Mouse (Mus musculus) Patski (cell line): ENCODE measurements around the gene Cp. TPM values are rescaled to one million over a fixed set of nuclear protein-coding genes. Genes with fewer than 3 reads are reported as not detected.

ENCODE experiments used
- ATAC-seq: fragments of 100-300 bp; one replicate; pipeline ENCODE4 v1.8.0; 2021
- CTCF ChIA-PET: fragments of 350-600 bp; sonication (Branson Sonifier 250); formaldehyde crosslinking; loops from one replicate; lab custom pipeline; 2022; ENCODE audit warnings: inconsistent platforms; lab: Charles Lee
- POLR2A ChIA-PET: fragments of 350-600 bp; sonication (Branson Sonifier 250); formaldehyde crosslinking; loops from one replicate; lab custom pipeline; 2022; ENCODE audit warnings: antibody characterized with exemption, inconsistent platforms; lab: Charles Lee
- DNase-seq: peaks from one replicate; pipeline ENCODE4 v3.0.0-alpha.2; 2011; ENCODE audit warnings: low read depth, low spot score
- H3K27me3 ChIP-seq: fragments of 371-371 bp; one replicate; pipeline ENCODE4 v1.5.1; 2021
- CTCF ChIP-seq: fragments of 100-300 bp; IDR thresholded peaks from one replicate; pipeline ENCODE4 v1.5.1; 2021
- in situ Hi-C: fragments of 300-500 bp; cut with MboI; formaldehyde crosslinking; loops from 3 replicates; pipeline ENCODE4 v1.11.1; 2018; ENCODE audit warnings: low pct_unique_long_range_greater_than_20kb, mixed read lengths
- polyA plus RNA-seq: library from polyadenylated mRNA; unstranded; gene quantifications from one replicate; pipeline ENCODE4 v1.2.3, GENCODE M21; 2021

Gene Cp
- polyA plus RNA-seq, 1 experiment from 2014 or later = 902 TPM

DNA sequence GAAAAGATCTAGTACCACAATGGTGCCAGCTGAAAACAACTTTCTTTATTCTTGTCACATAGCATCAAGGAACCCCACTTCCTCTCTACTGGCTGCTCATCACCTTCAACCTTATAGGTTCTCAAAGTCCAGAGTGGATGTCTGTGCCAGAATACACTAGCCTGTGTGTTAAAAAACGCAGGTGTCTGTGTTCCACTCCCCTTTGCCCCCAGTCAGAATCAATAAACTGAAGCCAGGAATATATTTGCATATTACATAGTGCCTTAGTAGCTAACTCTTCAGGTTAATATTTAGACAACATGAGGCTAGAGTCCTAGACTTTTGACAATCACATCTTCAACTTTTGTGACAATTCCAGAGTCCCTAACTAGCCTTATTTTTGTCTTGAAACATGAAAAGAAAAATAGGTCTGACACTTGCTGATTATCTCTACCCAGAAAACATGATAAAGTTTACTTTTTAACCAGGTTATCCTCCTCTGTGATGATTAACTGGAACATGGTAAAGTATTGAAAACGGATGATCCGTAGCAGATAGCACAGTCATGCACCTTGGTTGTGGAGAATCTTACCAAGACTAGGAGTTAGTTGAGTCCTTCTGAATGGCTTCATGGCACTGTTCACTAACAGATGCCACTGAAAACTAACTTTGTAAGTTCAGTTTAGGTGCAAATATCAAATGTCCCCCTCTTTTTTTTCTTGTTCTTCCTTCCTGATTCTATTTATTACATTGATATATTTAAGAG is 6.1 kb downstream of the Cp start:
- ChIA-PET POLR2A (interaction anchor here (0.5 to 0.9 kb wide), 2 partner anchors 9 to 53 kb away, joined by 3 read pairs; no protein-coding TSS in a partner anchor), CTCF (interaction anchor here (0.7 to 2.1 kb wide), 5 partner anchors 8 to 25 kb away, joined by 3 to 9 read pairs (median 3); no protein-coding TSS in a partner anchor)
- ATAC-seq (no peak), DNase-seq (no peak)
- TF ChIP-seq CTCF = no peak
- in situ Hi-C loops = loop anchor here (10.0 kb wide), 1 partner anchor 58 kb away; no protein-coding TSS in a partner anchor
- H3K27me3 ChIP-seq = no peaks in the 10 kb centered on the region

DNA sequence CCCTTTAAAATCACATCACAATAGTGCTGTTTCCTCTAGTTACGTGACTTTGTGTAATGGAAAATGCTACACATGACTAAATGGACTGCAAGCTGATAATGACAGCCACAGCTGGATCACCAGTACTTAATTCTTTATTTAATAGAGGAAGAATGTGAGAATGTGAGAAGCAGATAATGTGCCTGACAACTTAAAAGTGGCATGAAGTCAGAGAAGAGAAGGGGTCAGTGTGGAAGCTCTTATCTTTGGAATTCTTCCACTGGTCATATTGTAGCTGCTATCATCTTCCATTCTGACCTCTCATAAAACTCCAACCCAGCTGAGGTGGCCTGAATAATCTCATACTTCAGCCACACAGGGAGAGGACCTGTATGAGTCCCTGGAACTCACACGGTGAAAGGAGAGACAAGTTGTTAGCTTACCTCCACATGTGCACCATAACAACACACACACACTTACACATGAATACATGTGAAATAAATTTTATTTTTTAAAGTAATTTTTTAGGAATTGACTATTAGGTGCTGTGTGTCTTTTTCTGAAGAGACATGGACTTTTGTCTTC is 7.9 kb downstream of the Cp start:
- POLR2A ChIA-PET = interaction anchor here (1.1 kb wide), 1 partner anchor 11 kb away, joined by 6 read pairs; no protein-coding TSS in a partner anchor
- in situ Hi-C loops = loop anchor here (10.0 kb wide), 1 partner anchor 60 kb away; no protein-coding TSS in a partner anchor

GRCm38 (mm10) chr3:19965239-19965638 is 8.4 kb downstream of the Cp start:
- POLR2A ChIA-PET = no interaction called here
- in situ Hi-C loops = loop anchor here (10.0 kb wide), 1 partner anchor 60 kb away; no protein-coding TSS in a partner anchor
- no peak for ATAC-seq
- H3K27me3 ChIP-seq = no peaks in the 10 kb centered on the region
- CTCF ChIA-PET = interaction anchor here (1.6 kb wide), 2 partner anchors 11 to 15 kb away, joined by 3 read pairs; no protein-coding TSS in a partner anchor
- no peak for DNase-seq
- no peak for TF ChIP-seq CTCF

More for the DNA sequence above, 7.9 kb downstream of the Cp start:
- ATAC-seq (no peak), DNase-seq (no peak)
- no peaks in the 10 kb centered on the region for H3K27me3 ChIP-seq
- CTCF ChIA-PET = interaction anchor here (1.6 kb wide), 2 partner anchors 11 to 15 kb away, joined by 3 read pairs; no protein-coding TSS in a partner anchor
- no peak for TF ChIP-seq CTCF

DNA sequence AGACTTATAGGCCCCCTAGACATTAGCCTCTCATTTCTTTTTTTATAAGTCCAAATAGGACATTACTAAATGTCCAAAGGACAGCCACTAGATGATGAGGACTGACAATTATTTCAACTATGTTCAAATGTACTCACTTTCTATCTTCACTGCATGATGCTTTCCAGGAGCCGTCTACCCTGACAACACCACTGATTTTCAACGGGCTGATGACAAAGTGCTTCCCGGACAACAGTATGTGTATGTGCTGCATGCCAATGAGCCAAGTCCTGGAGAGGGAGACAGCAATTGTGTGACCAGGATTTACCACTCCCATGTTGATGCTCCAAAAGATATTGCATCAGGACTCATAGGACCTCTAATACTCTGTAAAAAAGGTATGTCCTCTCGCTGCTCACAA is 9.2 kb downstream of the Cp start:
- ATAC-seq (no peak), DNase-seq (no peak)
- in situ Hi-C loops = loop anchor here (10.0 kb wide), 1 partner anchor 61 kb away; no protein-coding TSS in a partner anchor
- ChIA-PET CTCF (interaction anchor here (1.6 kb wide), 1 partner anchor 10 kb away, joined by 3 read pairs; no protein-coding TSS in a partner anchor), POLR2A (no interaction called here)
- H3K27me3 ChIP-seq = no peaks in the 10 kb centered on the region
- no peak for TF ChIP-seq CTCF

GRCm38 (mm10) chr3:19978474-19978873 is 21.6 kb downstream of the Cp start:
- POLR2A ChIA-PET = no interaction called here
- CTCF ChIA-PET = interaction anchor here (1.3 kb wide), 1 partner anchor 21 kb away, joined by 3 read pairs; no protein-coding TSS in a partner anchor
- H3K27me3 ChIP-seq = no peaks in the 10 kb centered on the region
- in situ Hi-C loops = no loop called here
- no peak for TF ChIP-seq CTCF
- DNase-seq = no peak
- ATAC-seq = no peak

- DNase-seq (no peak), ATAC-seq (no peak)
- no peaks in the 10 kb centered on the region for H3K27me3 ChIP-seq
- in situ Hi-C loops = no loop called here
- no peak for TF ChIP-seq CTCF
- POLR2A ChIA-PET = interaction anchor here (0.6 kb wide), 1 partner anchor 17 kb away, joined by 11 read pairs; no protein-coding TSS in a partner anchor
- CTCF ChIA-PET = interaction anchor here (0.9 to 1.8 kb wide), 3 partner anchors 10 to 76 kb away, joined by 3 to 6 read pairs (median 5); no protein-coding TSS in a partner anchor
These were observed 24.3 kb downstream of the Cp start for GRCm38 (mm10) chr3:19981156-19981555.

DNA sequence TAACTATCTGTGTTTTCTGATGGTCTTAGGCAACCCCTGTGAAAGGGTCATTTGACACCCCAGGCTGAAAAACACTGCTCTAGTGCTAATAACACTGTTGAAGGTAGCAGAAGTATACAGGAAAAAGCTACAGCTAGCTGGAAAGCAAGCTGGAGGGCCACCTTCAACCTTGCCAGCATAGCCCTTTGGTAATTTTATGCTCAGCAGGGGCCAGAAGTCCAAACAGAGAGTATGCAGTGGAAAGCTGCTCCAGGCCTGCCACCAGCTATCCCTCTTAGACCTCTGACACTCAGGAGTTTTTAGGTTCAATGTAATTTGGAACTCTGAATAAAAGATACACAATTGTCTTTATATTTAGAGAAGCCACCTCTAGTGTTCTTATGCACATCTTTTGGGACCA is 26.0 kb downstream of the Cp start:
- no peak for TF ChIP-seq CTCF
- ATAC-seq (no peak), DNase-seq (no peak)
- H3K27me3 ChIP-seq = no peaks in the 10 kb centered on the region
- in situ Hi-C loops = no loop called here
- ChIA-PET CTCF (interaction anchor here (0.6 to 3.2 kb wide), 5 partner anchors 9 to 19 kb away, joined by 3 to 9 read pairs (median 4); no protein-coding TSS in a partner anchor), POLR2A (interaction anchor here (0.7 to 1.7 kb wide), 3 partner anchors 9 to 15 kb away, joined by 3 to 8 read pairs (median 5); no protein-coding TSS in a partner anchor)

DNA sequence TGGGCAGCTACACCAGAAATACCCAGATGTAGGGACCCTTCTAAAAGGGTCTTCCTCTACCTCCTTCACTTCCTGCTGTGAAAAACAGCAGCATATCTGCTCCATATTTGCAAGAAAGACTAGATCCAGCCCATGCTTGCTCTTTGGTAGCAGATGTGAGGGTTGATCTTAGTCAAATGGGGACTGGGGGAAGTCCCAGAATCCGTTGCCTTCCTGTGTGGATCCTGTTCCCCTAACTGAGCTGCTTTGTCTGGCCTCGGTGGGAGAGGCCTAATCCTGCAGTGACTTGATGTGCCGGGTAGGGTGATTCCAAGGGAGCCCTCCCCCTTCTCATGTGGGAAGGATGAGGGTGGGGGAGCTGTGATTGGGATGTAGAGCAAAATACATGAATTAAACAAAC is 29.3 kb downstream of the Cp start:
- POLR2A ChIA-PET = interaction anchor here (0.8 to 1.2 kb wide), 3 partner anchors 8 to 91 kb away, joined by 3 to 4 read pairs (median 3); no protein-coding TSS in a partner anchor
- no peaks in the 10 kb centered on the region for H3K27me3 ChIP-seq
- ATAC-seq (no peak), DNase-seq (no peak)
- CTCF ChIA-PET = interaction anchor here (1.7 to 2.0 kb wide), 2 partner anchors 9 to 10 kb away, joined by 6 to 8 read pairs; no protein-coding TSS in a partner anchor
- no peak for TF ChIP-seq CTCF
- in situ Hi-C loops = no loop called here

DNA sequence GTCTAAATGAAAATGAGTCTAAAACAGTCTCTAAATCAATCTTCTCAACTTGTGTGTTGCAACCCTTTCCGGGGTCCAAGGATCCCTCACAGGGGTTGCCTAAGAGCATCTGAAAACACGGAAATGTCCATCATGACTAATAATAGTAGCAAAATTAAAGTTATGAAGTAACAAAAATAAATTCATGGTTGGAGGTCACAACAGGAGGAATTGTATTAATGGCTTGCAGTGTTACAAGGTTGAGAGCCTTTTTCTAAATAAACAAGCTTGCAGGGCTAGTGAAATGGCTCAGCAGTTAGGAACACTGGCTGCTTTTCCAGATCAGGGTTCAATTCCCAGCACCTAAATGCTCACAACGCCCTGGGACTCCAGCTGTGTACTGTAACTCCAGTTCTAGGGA is 33.2 kb downstream of the Cp start:
- no peak for DNase-seq
- CTCF ChIA-PET = interaction anchor here (0.7 kb wide), 1 partner anchor 18 kb away, joined by 3 read pairs; no protein-coding TSS in a partner anchor

DNA sequence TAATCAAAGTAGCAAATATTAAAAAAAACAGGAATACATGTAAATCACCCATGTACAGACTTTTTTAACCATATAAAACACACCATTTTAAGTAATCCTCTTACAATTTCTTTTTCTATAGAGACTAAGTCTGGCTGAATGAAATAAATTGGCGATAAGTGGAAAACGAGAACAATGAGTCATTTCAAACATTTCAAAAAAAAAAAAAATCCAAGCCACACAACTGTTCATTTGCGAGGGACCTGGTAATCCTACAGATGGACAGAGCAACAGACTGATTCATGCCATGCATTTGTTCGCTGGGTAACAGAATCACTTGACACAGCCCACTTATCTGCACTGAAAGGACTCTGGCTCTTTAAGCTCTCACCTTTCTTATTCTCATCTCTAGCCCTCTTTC is 35.5 kb downstream of the Cp start:
- DNase-seq = no peak
- ChIA-PET CTCF (interaction anchor here (1.8 to 2.5 kb wide), 3 partner anchors 9 to 88 kb away, joined by 5 to 9 read pairs (median 6); no protein-coding TSS in a partner anchor), POLR2A (interaction anchor here (1.0 to 1.8 kb wide), 2 partner anchors 9 to 97 kb away, joined by 3 to 5 read pairs; no protein-coding TSS in a partner anchor)
- no peaks in the 10 kb centered on the region for H3K27me3 ChIP-seq
- ATAC-seq = no peak
- in situ Hi-C loops = no loop called here
- TF ChIP-seq CTCF = no peak

More for the DNA sequence above, 33.2 kb downstream of the Cp start:
- ATAC-seq = no peak
- POLR2A ChIA-PET = no interaction called here
- in situ Hi-C loops = no loop called here
- no peak for TF ChIP-seq CTCF
- no peaks in the 10 kb centered on the region for H3K27me3 ChIP-seq
